Mouse (Mus musculus): ENCODE measurements around the gene St3gal3.
A peak's percentile ranks its signal among the peaks of the same experiment; 100 is the strongest.

Gene St3gal3

GRCm38 (mm10) chr4:117895339-117895738 lies 239.4 kb downstream of the St3gal3 start:
- DNase-seq (ENCODE audit: low spot score in 2 of 2) = no peak

GRCm38 (mm10) chr4:117894601-117895000 lies 240.1 kb downstream of the St3gal3 start:
- DNase-seq (ENCODE audit: low spot score in 2 of 2) = no peak

GRCm38 (mm10) chr4:117893376-117893775 lies 241.3 kb downstream of the St3gal3 start:
- no peak for DNase-seq (ENCODE audit: low spot score in 2 of 2)

GRCm38 (mm10) chr4:117891738-117892161 lies 243.0 kb downstream of the St3gal3 start, which contains the start of gene Dph2:
Gene Dph2 (minus strand): TSS chr4:117892032.
- peak; percentile 87 to 90 for DNase-seq (ENCODE audit: low spot score in 2 of 2)

GRCm38 (mm10) chr4:117890750-117891149 lies 244.0 kb downstream of the St3gal3 start:
- DNase-seq (ENCODE audit: low spot score in 2 of 2) = no peak

GRCm38 (mm10) chr4:117890031-117890430 lies 244.7 kb downstream of the St3gal3 start:
- DNase-seq (ENCODE audit: low spot score in 2 of 2) = no peak

- no peak for DNase-seq (ENCODE audit: low spot score in 2 of 2)
Observed at GRCm38 (mm10) chr4:117889471-117889870, 245.2 kb downstream of the St3gal3 start.

- no peak for DNase-seq (ENCODE audit: low spot score in 2 of 2)
Observed at GRCm38 (mm10) chr4:117887920-117888319, 246.8 kb downstream of the St3gal3 start.

GRCm38 (mm10) chr4:117887133-117887532 lies 247.6 kb downstream of the St3gal3 start, which contains the start of gene Atp6v0b:
Gene Atp6v0b (minus strand): TSS chr4:117887333.
- peak; percentile 93 for DNase-seq (ENCODE audit: low spot score in 2 of 2)

- DNase-seq (ENCODE audit: low spot score in 2 of 2) = no peak
Observed at GRCm38 (mm10) chr4:117886644-117887043, 248.1 kb downstream of the St3gal3 start.

GRCm38 (mm10) chr4:117885994-117886393 lies 248.7 kb downstream of the St3gal3 start:
- no peak for DNase-seq (ENCODE audit: low spot score in 2 of 2)

- no peak for DNase-seq (ENCODE audit: low spot score in 2 of 2)
Observed at GRCm38 (mm10) chr4:117885093-117885492, 249.6 kb downstream of the St3gal3 start.

- DNase-seq (ENCODE audit: low spot score in 2 of 2) = no peak
Observed at GRCm38 (mm10) chr4:117884146-117884545, 250.6 kb downstream of the St3gal3 start.

GRCm38 (mm10) chr4:117882701-117883691 lies 251.7 kb downstream of the St3gal3 start, which contains the start of gene B4galt2:
Gene B4galt2 (minus strand): TSS chr4:117883487.
- DNase-seq (ENCODE audit: low spot score in 2 of 2) = peak; percentile 43 to 66

Data from heart, adult 9 months (tissue).